Mouse (Mus musculus) liver, postnatal 0 days (tissue): Measurements from ENCODE around the gene Defb28.

Experiments
- CTCF ChIP-seq: sonication (generic); IDR thresholded peaks from 2 replicates; pipeline ENCODE4 v1.5.1; 2016; ENCODE audit warnings: antibody characterized with exemption, low read depth
- EP300 ChIP-seq: IDR thresholded peaks from 2 replicates; pipeline ENCODE4 v1.6.1; 2016; ENCODE audit warnings: antibody characterized with exemption, low read depth, mild to moderate bottlenecking

GRCm38 (mm10) chr2:152556655-152557054 lies 38.6 kb downstream of the Defb28 start:
- TF ChIP-seq CTCF (no peak), EP300 (no peak)
